Mouse (Mus musculus) skeletal muscle tissue, adult 2 months (tissue): ENCODE measurements around the gene Rsph3b.

Source experiments
- DNase-seq: peaks from one replicate; pipeline ENCODE4 v3.0.0-alpha.2; 2012; ENCODE audit warnings: low read depth, low spot score

Rsph3b gene

GRCm38 (mm10) chr17:6865580-6865979 is 82.9 kb downstream of the Rsph3b start:
- no peak for DNase-seq

GRCm38 (mm10) chr17:6864869-6865268 is 83.6 kb downstream of the Rsph3b start:
- DNase-seq, result no peak

GRCm38 (mm10) chr17:6863521-6863920 is 85.0 kb downstream of the Rsph3b start:
- DNase-seq, result no peak

- DNase-seq, result no peak
Measured at GRCm38 (mm10) chr17:6862040-6862780, 86.3 kb downstream of the Rsph3b start.

- no peak for DNase-seq
Measured at GRCm38 (mm10) chr17:6861181-6862039, 87.1 kb downstream of the Rsph3b start.

- DNase-seq, result no peak
Measured at GRCm38 (mm10) chr17:6860491-6860897, 88.0 kb downstream of the Rsph3b start.

- no peak for DNase-seq
Measured at GRCm38 (mm10) chr17:6860067-6860466, 88.4 kb downstream of the Rsph3b start.
